Mouse (Mus musculus): ENCODE data around the gene March5. TPM values are rescaled to one million over a fixed set of nuclear protein-coding genes. Genes with fewer than 3 reads are reported as not detected.
"Not testable (repeated sequence)": the region's sequence is repeated elsewhere in the genome, so short reads cannot be mapped to it uniquely, and the experiment has no call there.

Gene March5
- polyA plus RNA-seq, 1 experiment from 2014 or later, result 44.9 TPM

DNA sequence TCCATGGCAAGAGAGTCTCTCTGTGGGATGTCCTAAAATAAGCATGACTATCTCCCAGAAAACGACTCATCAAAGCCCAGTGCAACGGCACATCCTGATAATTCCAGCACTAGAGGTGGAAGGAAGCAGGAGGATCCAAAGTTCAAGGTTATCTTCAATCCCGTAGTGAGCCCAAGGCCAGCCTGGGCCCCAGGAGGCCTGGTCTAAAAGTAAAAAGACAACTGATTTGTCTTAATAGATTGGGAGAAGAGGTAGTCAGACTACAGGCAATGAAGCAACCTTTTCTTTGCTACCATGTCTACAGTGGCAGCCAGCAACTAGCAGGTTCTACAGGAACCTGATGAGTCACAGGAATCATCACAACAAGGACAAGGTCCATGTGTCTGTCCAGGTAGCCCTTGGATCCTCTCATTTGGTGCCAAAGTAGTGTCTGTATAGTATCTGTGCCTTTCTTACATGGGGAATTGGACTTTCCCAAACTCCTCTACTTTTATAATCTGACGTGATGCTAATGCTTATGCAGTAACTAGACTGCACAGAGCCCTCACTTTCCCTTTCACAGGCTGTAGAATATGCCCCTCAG lies 18.9 kb upstream of the March5 start:
- no peak overlapping the region for H3K9ac ChIP-seq (ENCODE audit: low read depth, low read length)
- no peak for TF ChIP-seq CTCF (IDR thresholded peaks at IDR 0.05; ENCODE audit: low read depth)
- no peak overlapping the region for H3K4me2 ChIP-seq (replicated peaks; ENCODE audit: low read depth)
- H3K4me1 ChIP-seq (replicated peaks; ENCODE audit: control insufficient read depth, insufficient read depth, low read length), result no peaks in the 10 kb centered on the region
- no peaks in the 10 kb centered on the region for H3K9me3 ChIP-seq (ENCODE audit: control insufficient read depth)
- 48% methylated on average over 4 of the region's 4 CpGs for WGBS
- H3K4me3 ChIP-seq (ENCODE audit: low read depth, low read length), result no peak overlapping the region
- no peak for ATAC-seq
- H3K27ac ChIP-seq (ENCODE audit: low read depth, low read length), result no peak overlapping the region
- no peaks in the 10 kb centered on the region for H3K36me3 ChIP-seq (ENCODE audit: control insufficient read depth, insufficient read depth)
- no peaks in the 10 kb centered on the region for H3K27me3 ChIP-seq (replicated peaks; ENCODE audit: control insufficient read depth, insufficient read depth, low read length)

DNA sequence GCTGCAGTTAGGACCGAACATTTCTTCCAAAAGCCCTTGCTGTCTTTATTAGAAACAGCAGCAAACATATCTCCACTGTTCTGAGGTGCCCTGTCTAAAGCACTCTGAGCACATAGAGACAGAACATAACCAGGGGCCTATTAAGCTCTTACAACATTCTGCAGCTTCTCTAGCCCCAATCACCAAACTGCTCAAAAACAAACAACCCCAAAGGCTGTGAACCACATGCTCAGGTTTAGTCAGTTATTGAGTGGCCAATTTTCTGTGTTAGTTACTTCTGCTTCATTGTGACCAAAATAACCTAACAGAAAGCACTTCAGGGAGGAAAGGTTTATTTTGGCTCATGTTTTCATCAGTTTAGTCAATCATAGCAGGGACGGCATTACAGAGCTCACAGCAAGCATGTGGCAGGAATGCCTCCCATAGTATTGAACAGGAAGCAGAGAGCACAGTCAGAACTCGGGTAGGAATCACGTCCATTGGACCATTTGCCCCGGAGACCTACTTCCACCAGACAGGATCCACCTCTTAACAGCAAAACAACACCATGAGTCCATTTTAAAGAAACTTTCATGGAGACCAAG lies 14.8 kb upstream of the March5 start:
- no peak overlapping the region for H3K4me2 ChIP-seq (replicated peaks; ENCODE audit: low read depth)
- no peaks in the 10 kb centered on the region for H3K9me3 ChIP-seq (ENCODE audit: control insufficient read depth)
- no peak overlapping the region for H3K27ac ChIP-seq (ENCODE audit: low read depth, low read length)
- H3K36me3 ChIP-seq (ENCODE audit: control insufficient read depth, insufficient read depth), result no peaks in the 10 kb centered on the region
- ATAC-seq, result no peak
- no peaks in the 10 kb centered on the region for H3K27me3 ChIP-seq (replicated peaks; ENCODE audit: control insufficient read depth, insufficient read depth, low read length)
- no peak for TF ChIP-seq CTCF (IDR thresholded peaks at IDR 0.05; ENCODE audit: low read depth)
- no peaks in the 10 kb centered on the region for H3K4me1 ChIP-seq (replicated peaks; ENCODE audit: control insufficient read depth, insufficient read depth, low read length)
- no peak overlapping the region for H3K9ac ChIP-seq (ENCODE audit: low read depth, low read length)
- WGBS, result 77% methylated on average over 5 of the region's 5 CpGs
- H3K4me3 ChIP-seq (ENCODE audit: low read depth, low read length), result no peak overlapping the region

GRCm38 (mm10) chr19:37198165-37198880 lies 9.0 kb upstream of the March5 start:
- no peak overlapping the region for H3K27ac ChIP-seq (ENCODE audit: low read depth, low read length)
- no peak overlapping the region for H3K4me3 ChIP-seq (ENCODE audit: low read depth, low read length)
- no peak overlapping the region for H3K9ac ChIP-seq (ENCODE audit: low read depth, low read length)
- H3K9me3 ChIP-seq (ENCODE audit: control insufficient read depth), result no peaks in the 10 kb centered on the region
- no peak for ATAC-seq
- H3K4me2 ChIP-seq (replicated peaks; ENCODE audit: low read depth), result no peak overlapping the region
- 79% methylated on average over 1 of the region's 1 CpGs for WGBS
- H3K36me3 ChIP-seq (ENCODE audit: control insufficient read depth, insufficient read depth), result no peaks in the 10 kb centered on the region
- no peaks in the 10 kb centered on the region for H3K4me1 ChIP-seq (replicated peaks; ENCODE audit: control insufficient read depth, insufficient read depth, low read length)
- no peaks in the 10 kb centered on the region for H3K27me3 ChIP-seq (replicated peaks; ENCODE audit: control insufficient read depth, insufficient read depth, low read length)
- no peak for TF ChIP-seq CTCF (IDR thresholded peaks at IDR 0.05; ENCODE audit: low read depth)

- no peak for TF ChIP-seq CTCF (IDR thresholded peaks at IDR 0.05; ENCODE audit: low read depth)
- no peak for ATAC-seq
- H3K4me2 ChIP-seq (replicated peaks; ENCODE audit: low read depth), result no peak overlapping the region
- no peak overlapping the region for H3K9ac ChIP-seq (ENCODE audit: low read depth, low read length)
- no peak overlapping the region for H3K27ac ChIP-seq (ENCODE audit: low read depth, low read length)
- no peak overlapping the region for H3K4me3 ChIP-seq (ENCODE audit: low read depth, low read length)
- no peaks in the 10 kb centered on the region for H3K9me3 ChIP-seq (ENCODE audit: control insufficient read depth)
- no peaks in the 10 kb centered on the region for H3K27me3 ChIP-seq (replicated peaks; ENCODE audit: control insufficient read depth, insufficient read depth, low read length)
- 75% methylated on average over 2 of the region's 2 CpGs for WGBS
- H3K4me1 ChIP-seq (replicated peaks; ENCODE audit: control insufficient read depth, insufficient read depth, low read length), result no peaks in the 10 kb centered on the region
- no peaks in the 10 kb centered on the region for H3K36me3 ChIP-seq (ENCODE audit: control insufficient read depth, insufficient read depth)
These were observed 7.5 kb upstream of the March5 start for GRCm38 (mm10) chr19:37199889-37200288.

DNA sequence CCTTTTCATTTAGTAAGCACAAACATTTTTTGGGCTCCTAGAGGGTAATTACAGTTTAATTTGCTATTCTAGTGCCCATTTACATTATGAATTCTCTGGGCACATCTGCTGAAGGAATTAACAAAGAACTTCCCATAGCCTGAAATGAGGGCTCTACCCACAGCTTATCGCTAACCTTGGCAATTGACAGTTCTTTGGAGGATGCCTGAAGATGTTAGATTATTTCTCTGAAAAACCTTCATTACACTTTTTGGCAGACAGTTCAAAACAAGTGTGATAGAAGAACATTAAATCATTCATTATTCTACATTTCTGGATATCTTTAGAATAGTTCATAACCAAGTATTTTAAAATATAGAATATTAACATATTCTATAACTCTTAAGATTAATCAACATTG lies 4.0 kb upstream of the March5 start:
- Histone ChIP-seq H3K36me3 (ENCODE audit: control insufficient read depth, insufficient read depth) (no peaks in the 10 kb centered on the region), H3K27ac (ENCODE audit: low read depth, low read length) (no peak overlapping the region), H3K27me3 (replicated peaks; ENCODE audit: control insufficient read depth, insufficient read depth, low read length) (no peaks in the 10 kb centered on the region), H3K4me1 (replicated peaks; ENCODE audit: control insufficient read depth, insufficient read depth, low read length) (no peaks in the 10 kb centered on the region), H3K9ac (ENCODE audit: low read depth, low read length) (no peak overlapping the region), H3K4me3 (ENCODE audit: low read depth, low read length) (no peak overlapping the region), H3K4me2 (replicated peaks; ENCODE audit: low read depth) (no peak overlapping the region), H3K9me3 (ENCODE audit: control insufficient read depth) (no peaks in the 10 kb centered on the region)
- WGBS, result 100% methylated on average over 1 of the region's 1 CpGs
- TF ChIP-seq CTCF (IDR thresholded peaks at IDR 0.05; ENCODE audit: low read depth), result no peak
- no peak for ATAC-seq

- not testable (repeated sequence) for H3K9me3 ChIP-seq (ENCODE audit: control insufficient read depth); H3K27me3 ChIP-seq (replicated peaks; ENCODE audit: control insufficient read depth, insufficient read depth, low read length); H3K27ac ChIP-seq (ENCODE audit: low read depth, low read length); H3K36me3 ChIP-seq (ENCODE audit: control insufficient read depth, insufficient read depth); ATAC-seq; H3K4me2 ChIP-seq (replicated peaks; ENCODE audit: low read depth); H3K9ac ChIP-seq (ENCODE audit: low read depth, low read length); H3K4me3 ChIP-seq (ENCODE audit: low read depth, low read length)
- H3K4me1 ChIP-seq (replicated peaks; ENCODE audit: control insufficient read depth, insufficient read depth, low read length), result peaks cover 11% of the 10 kb centered on the region
These were observed 2.2 kb upstream of the March5 start for GRCm38 (mm10) chr19:37205155-37205554.

All from intestine, postnatal 0 days (tissue).